Mouse (Mus musculus) brain, embryonic 14.5 days (tissue): ENCODE results near the gene Cttnbp2. TPM values are rescaled to one million over a fixed set of nuclear protein-coding genes. Genes with fewer than 3 reads are reported as not detected.

Source experiments
- DNase-seq: peaks from one replicate; pipeline ENCODE4 v3.0.0-alpha.2; 2011; ENCODE audit warnings: low read depth
- CTCF ChIP-seq: fragments of 200-500 bp; IDR thresholded peaks from 2 replicates; pipeline ENCODE4 v1.5.1; 2012; ENCODE audit warnings: inconsistent platforms, mild to moderate bottlenecking, moderate library complexity, borderline replicate concordance; ENCODE audit not compliant: insufficient read depth, insufficient read length; ENCODE audit errors: extremely low read depth
- POLR2A ChIP-seq: fragments of 200-500 bp; IDR thresholded peaks from 2 replicates; pipeline ENCODE4 v1.6.1; 2012; ENCODE audit warnings: mild to moderate bottlenecking, inconsistent platforms, borderline replicate concordance; ENCODE audit not compliant: poor library complexity, insufficient read depth, insufficient read length, severe bottlenecking; ENCODE audit errors: extremely low read depth
- polyA plus RNA-seq: library from polyadenylated mRNA; depleted of rRNA; stranded (reverse); fragments of >200 nt; gene quantifications from 2 replicates; pipeline ENCODE4 v1.2.3, GENCODE M21; 2012

Cttnbp2 gene
- polyA plus RNA-seq, 1 experiment = 42.2 TPM

- no peak for DNase-seq
Observed at GRCm38 (mm10) chr6:18450551-18451193, 64.0 kb downstream of the Cttnbp2 start.

GRCm38 (mm10) chr6:18448078-18448477 is 66.6 kb downstream of the Cttnbp2 start:
- no peak for DNase-seq
- TF ChIP-seq POLR2A = no peak
- TF ChIP-seq CTCF = no peak

More at GRCm38 (mm10) chr6:18450551-18451193, 64.0 kb downstream of the Cttnbp2 start:
- no peak for TF ChIP-seq CTCF
- no peak for TF ChIP-seq POLR2A

GRCm38 (mm10) chr6:18446917-18447316 is 67.7 kb downstream of the Cttnbp2 start:
- TF ChIP-seq POLR2A (no peak), CTCF (no peak)
- peak; percentile 79 for DNase-seq

GRCm38 (mm10) chr6:18446359-18446758 is 68.3 kb downstream of the Cttnbp2 start:
- peak; percentile 92 for DNase-seq
- TF ChIP-seq POLR2A (no peak), CTCF (no peak)

- TF ChIP-seq POLR2A = no peak
- no peak for TF ChIP-seq CTCF
- peak; percentile 97 for DNase-seq
Observed at GRCm38 (mm10) chr6:18445747-18446146, 68.9 kb downstream of the Cttnbp2 start.

- no peak for TF ChIP-seq CTCF
- TF ChIP-seq POLR2A = no peak
Observed at GRCm38 (mm10) chr6:18442303-18442702, 72.3 kb downstream of the Cttnbp2 start.

GRCm38 (mm10) chr6:18440918-18441532 is 73.6 kb downstream of the Cttnbp2 start:
- no peak for TF ChIP-seq CTCF
- no peak for TF ChIP-seq POLR2A
- DNase-seq = peak; percentile 73

More at GRCm38 (mm10) chr6:18442303-18442702, 72.3 kb downstream of the Cttnbp2 start:
- DNase-seq = no peak

GRCm38 (mm10) chr6:18436127-18436812 is 78.4 kb downstream of the Cttnbp2 start:
- DNase-seq = no peak
- no peak for TF ChIP-seq POLR2A
- no peak for TF ChIP-seq CTCF

GRCm38 (mm10) chr6:18434828-18435531 is 79.7 kb downstream of the Cttnbp2 start:
- DNase-seq = no peak
- TF ChIP-seq POLR2A (no peak), CTCF (no peak)

GRCm38 (mm10) chr6:18434355-18434754 is 80.3 kb downstream of the Cttnbp2 start:
- no peak for DNase-seq
- no peak for TF ChIP-seq CTCF
- TF ChIP-seq POLR2A = no peak

GRCm38 (mm10) chr6:18432362-18432761 is 82.3 kb downstream of the Cttnbp2 start:
- TF ChIP-seq CTCF = no peak
- TF ChIP-seq POLR2A = no peak
- DNase-seq = no peak

GRCm38 (mm10) chr6:18431891-18432290 is 82.8 kb downstream of the Cttnbp2 start:
- TF ChIP-seq CTCF (no peak), POLR2A (no peak)

GRCm38 (mm10) chr6:18430062-18430461 is 84.6 kb downstream of the Cttnbp2 start:
- TF ChIP-seq CTCF = no peak
- no peak for TF ChIP-seq POLR2A
- no peak for DNase-seq

More at GRCm38 (mm10) chr6:18431891-18432290, 82.8 kb downstream of the Cttnbp2 start:
- DNase-seq = no peak
